In the genomic region with DNA sequence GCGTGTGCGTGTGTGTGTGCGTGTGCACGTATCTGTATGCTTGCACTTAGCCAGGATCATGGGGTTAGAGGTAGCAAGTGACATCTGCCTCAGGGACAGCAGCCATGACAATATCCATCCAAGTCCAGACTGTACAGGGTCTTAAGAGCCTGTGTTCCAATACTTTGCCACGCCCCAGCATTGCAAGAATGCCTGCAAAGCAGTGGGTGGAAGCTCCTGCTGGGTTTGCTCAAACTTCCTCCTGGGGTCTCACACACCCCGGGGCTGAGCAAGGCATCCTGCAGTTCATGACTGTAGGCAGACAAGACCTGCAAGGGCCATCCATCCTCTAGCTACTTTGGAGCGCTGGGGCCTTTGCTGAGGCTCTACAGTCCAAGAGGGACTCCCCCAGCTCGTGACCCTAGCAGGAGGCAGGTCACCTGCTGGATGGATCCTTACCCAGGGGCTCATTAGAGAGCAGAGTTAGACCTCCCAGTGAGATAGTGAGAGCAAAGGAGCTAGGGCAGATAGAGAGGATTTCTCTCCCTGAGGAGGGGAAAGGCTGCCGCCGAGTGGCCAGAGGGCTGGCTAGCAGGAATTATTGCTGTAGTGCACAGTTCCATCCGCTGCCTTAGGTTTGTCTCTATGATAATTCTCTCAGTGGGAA, we compare ENCODE assay signal across 10 mouse cellular contexts. TPM values are rescaled to one million over a fixed set of nuclear protein-coding genes. Genes with fewer than 3 reads are reported as not detected.
A peak's percentile ranks its signal among the peaks of the same experiment; 100 is the strongest.
DNase-seq lines count a peak whose midpoint lies in the region; ATAC-seq and TF ChIP-seq lines count a peak whose summit lies in the region.
"Had no signal": no experiment of that assay in that cellular context is flagged by ENCODE, and none has a peak within 500 bp of the region (broad histone marks: within the 10 kb centered on the region; RNA-seq: fewer than 3 reads in every experiment).

No protein-coding gene starts in this region.

- no peaks in the 10 kb centered on the region for H3K4me1 ChIP-seq in cortical plate, adult 2 months (ENCODE audit: control insufficient read depth, insufficient read depth, low read length)
- 0 out of 2 replicates have a peak, but pooled peaks cover 4% of the 10 kb centered on the region for H3K4me1 ChIP-seq in intestine, embryonic 14.5 days (replicated peaks; ENCODE audit: control insufficient read depth, insufficient read depth, low read length)
- H3K4me1 ChIP-seq: embryonic facial prominence, embryonic 13.5 days; limb, embryonic 15.5 days had no signal

- H3K27ac ChIP-seq in left cerebral cortex, adult 2 months = no peak overlapping the region
- H3K27ac ChIP-seq in cortical plate, adult 2 months (ENCODE audit: insufficient read depth, low read length) = no peak overlapping the region
- H3K27ac ChIP-seq in intestine, embryonic 14.5 days (ENCODE audit: low read depth) = no peak overlapping the region
- H3K27ac ChIP-seq: embryonic facial prominence, embryonic 13.5 days; limb, embryonic 15.5 days had no signal

- no peaks in the 10 kb centered on the region for H3K27me3 ChIP-seq in intestine, embryonic 14.5 days (replicated peaks; ENCODE audit: control insufficient read depth, insufficient read depth, low read length)
- H3K27me3 ChIP-seq: embryonic facial prominence, embryonic 13.5 days; limb, embryonic 15.5 days had no signal

- ATAC-seq in CD4-positive, CD25-positive, alpha-beta regulatory T cell, adult 4 months = no peak
- no peak for ATAC-seq in intestine, embryonic 14.5 days (replicated peaks; ENCODE audit: low FRiP score, low TSS enrichment, low read depth)

- H3K36me3 ChIP-seq in intestine, embryonic 14.5 days (ENCODE audit: control insufficient read depth, insufficient read depth, low read length) = no peaks in the 10 kb centered on the region
- H3K36me3 ChIP-seq: embryonic facial prominence, embryonic 13.5 days; limb, embryonic 15.5 days had no signal

- no peak overlapping the region for H3K9ac ChIP-seq in intestine, embryonic 14.5 days (ENCODE audit: low read length)
- H3K9ac ChIP-seq: embryonic facial prominence, embryonic 13.5 days; limb, embryonic 15.5 days had no signal

- peak; percentile 43 for TF ChIP-seq CTCF in left cerebral cortex, adult 2 months (IDR thresholded peaks at IDR 0.05)
- peak; percentile 36 for TF ChIP-seq CTCF in cortical plate, adult 2 months (IDR thresholded peaks at IDR 0.05; ENCODE audit: extremely low read depth, insufficient read depth, low read length)

- intact Hi-C loops in left cerebral cortex, adult 2 months (cut with DNase I) = no loop called here

- no peak overlapping the region for H3K4me3 ChIP-seq in left cerebral cortex, adult 2 months
- H3K4me3 ChIP-seq in cortical plate, adult 2 months (ENCODE audit: insufficient read depth, low read length) = no peak overlapping the region
- no peak overlapping the region for H3K4me3 ChIP-seq in intestine, embryonic 14.5 days (ENCODE audit: low read depth, low read length)
- H3K4me3 ChIP-seq: embryonic facial prominence, embryonic 13.5 days; limb, embryonic 15.5 days had no signal

- WGBS in intestine, embryonic 14.5 days = 58% methylated on average over 11 of the region's 11 CpGs

- no peaks in the 10 kb centered on the region for H3K9me3 ChIP-seq in intestine, embryonic 14.5 days (ENCODE audit: control insufficient read depth, low read length)
- H3K9me3 ChIP-seq: embryonic facial prominence, embryonic 13.5 days; limb, embryonic 15.5 days had no signal

- peak; percentile 46 for DNase-seq in CD4-positive, CD25-positive, alpha-beta regulatory T cell, adult 2 months (ENCODE audit: low read depth, low spot score)
- no peak for DNase-seq in left cerebral cortex, adult 2 months (ENCODE audit: extremely low spot score in 1 of 2, low spot score in 2 of 2)
- DNase-seq in left cerebral cortex, adult 9 months (ENCODE audit: low spot score in 2 of 2) = no peak
- peak; percentile 57 for DNase-seq in intestine, embryonic 14.5 days (ENCODE audit: low spot score)
- DNase-seq in retina, postnatal 1 day = peak; percentile 76
- no peak for DNase-seq in layer of hippocampus, postnatal 36 days

- TF ChIP-seq POLR2A in cortical plate, adult 2 months (IDR thresholded peaks at IDR 0.05; ENCODE audit: extremely low read depth, insufficient read depth, low read length) = no peak

- no peak overlapping the region for H3K4me2 ChIP-seq in intestine, embryonic 14.5 days (ENCODE audit: low read length)
- H3K4me2 ChIP-seq: embryonic facial prominence, embryonic 13.5 days; limb, embryonic 15.5 days had no signal

RNA-seq across cellular contexts. Expression of a gene that starts 15.4 kb away (rescaled TPM):
- polyA plus RNA-seq in CD4-positive, CD25-positive, alpha-beta regulatory T cell, adult 4 months (2017; shearing (Covaris generic)) = 1 to 10 TPM; 3.7 to 4.9 TPM
- 1 to 10 TPM in 1 of 2 experiments, under 1 TPM in 1; 0.91 to 1.3 TPM for total RNA-seq in left cerebral cortex, adult 2 months (2021)
- 2.2 and 2.5 TPM in 2 replicates for polyA plus RNA-seq in cortical plate, adult 2 months (2012; rRNA removed)
- 1.4 and 2.2 TPM in 2 replicates for polyA plus RNA-seq in intestine, embryonic 14.5 days (2014; fragmentation: Nextera tagmentation; extraction: Ambion mirVana)
- under 1 TPM; 0.52 to 0.83 TPM for total RNA-seq in layer of hippocampus, postnatal 36 days (2021)

RNA-seq across cellular contexts. Expression of a gene that starts 32.6 kb away (rescaled TPM):
- not detected for polyA plus RNA-seq in CD4-positive, CD25-positive, alpha-beta regulatory T cell, adult 4 months (2017; shearing (Covaris generic))
- not detected for total RNA-seq in left cerebral cortex, adult 2 months (2021)
- not detected in 2 replicates for polyA plus RNA-seq in cortical plate, adult 2 months (2012; rRNA removed)
- polyA plus RNA-seq in intestine, embryonic 14.5 days (2014; fragmentation: Nextera tagmentation; extraction: Ambion mirVana) = not detected in 2 replicates
- total RNA-seq in layer of hippocampus, postnatal 36 days (2021) = not detected
- polyA plus RNA-seq: embryonic facial prominence, embryonic 13.5 days; limb, embryonic 15.5 days had no signal

RNA-seq across cellular contexts. Expression of a gene that starts 55.4 kb away (rescaled TPM):
- not detected for polyA plus RNA-seq in CD4-positive, CD25-positive, alpha-beta regulatory T cell, adult 4 months (2017; shearing (Covaris generic))
- total RNA-seq in left cerebral cortex, adult 2 months (2021) = 1 to 10 TPM; 3.9 to 4.4 TPM
- 3.3 and 3.9 TPM in 2 replicates for polyA plus RNA-seq in cortical plate, adult 2 months (2012; rRNA removed)
- polyA plus RNA-seq in intestine, embryonic 14.5 days (2014; fragmentation: Nextera tagmentation; extraction: Ambion mirVana) = 31.0 and 32.9 TPM in 2 replicates
- 1 to 10 TPM; 3.9 to 4.2 TPM for total RNA-seq in layer of hippocampus, postnatal 36 days (2021)

Comparison
In these comparisons a context has a peak if more than half of its experiments do, and no peak if none do; other contexts are left out.
1. DNase-seq: peak in CD4-positive, CD25-positive, alpha-beta regulatory T cell, adult 2 months (single experiment), intestine, embryonic 14.5 days (single experiment) and retina, postnatal 1 day (single experiment); none in left cerebral cortex, adult 2 months (0 of 2), left cerebral cortex, adult 9 months (0 of 2) and layer of hippocampus, postnatal 36 days (0 of 2).